Mouse (Mus musculus) heart, embryonic 14.5 days (tissue): ENCODE results near the gene Fkbpl. TPM values are rescaled to one million over a fixed set of nuclear protein-coding genes. Genes with fewer than 3 reads are reported as not detected.

Source experiments
- ATAC-seq: fragments of 200-750 bp; cut with Nextera tagmentation; 2 replicates; pipeline ENCODE4 v1.8.0; 2017; ENCODE audit warnings: low read depth, moderate TSS enrichment; ENCODE audit not compliant: insufficient number of reproducible peaks, insufficient read depth, low FRiP score
- H3K27ac ChIP-seq, 2 experiments: fragments of 200-500 bp in 1 of 2; fragments of 300-500 bp in 1 of 2; sonication (generic) in 1 of 2; replicated peaks in 1 of 2; 2 replicates each; pipeline ENCODE4 v1.5.1; 2012 to 2014; ENCODE audit warnings: low read depth in 2 of 2, low read length in 2 of 2, control low read depth in 1 of 2, mild to moderate bottlenecking in 1 of 2, mixed read lengths in 1 of 2; ENCODE audit not compliant: control insufficient read depth in 1 of 2, insufficient read depth in 1 of 2
- H3K27me3 ChIP-seq: fragments of 300-500 bp; sonication (generic); 2 replicates; pipeline ENCODE4 v1.6.1; 2014; ENCODE audit warnings: mild to moderate bottlenecking, low read length, control low read depth; ENCODE audit not compliant: control insufficient read depth, insufficient read depth
- H3K36me3 ChIP-seq: fragments of 300-500 bp; sonication (generic); 2 replicates; pipeline ENCODE4 v1.6.1; 2014; ENCODE audit warnings: mild to moderate bottlenecking, control low read depth, low read length, mixed read lengths; ENCODE audit not compliant: control insufficient read depth, insufficient read depth
- H3K4me1 ChIP-seq, 2 experiments: fragments of 200-500 bp in 1 of 2; fragments of 300-500 bp in 1 of 2; sonication (generic) in 1 of 2; 2 replicates each; pipeline ENCODE4 v1.6.1; 2012 to 2014; ENCODE audit warnings: low read length in 2 of 2, control low read depth in 1 of 2, mixed read lengths in 1 of 2; ENCODE audit not compliant: control insufficient read depth in 2 of 2, insufficient read depth in 2 of 2
- H3K4me2 ChIP-seq: fragments of 300-500 bp; sonication (generic); 2 replicates; pipeline ENCODE4 v1.6.1; 2014; ENCODE audit warnings: mild to moderate bottlenecking, low read length
- H3K4me3 ChIP-seq, 2 experiments: fragments of 200-500 bp in 1 of 2; fragments of 300-500 bp in 1 of 2; sonication (generic) in 1 of 2; 2 replicates each; pipeline ENCODE4 v1.5.1; 2012 to 2014; ENCODE audit warnings: low read length in 2 of 2, mild to moderate bottlenecking in 2 of 2, control low read depth in 1 of 2, low read depth in 1 of 2, moderate library complexity in 1 of 2; ENCODE audit not compliant: control insufficient read depth in 1 of 2, insufficient read depth in 1 of 2
- H3K9ac ChIP-seq: fragments of 300-500 bp; sonication (generic); 2 replicates; pipeline ENCODE4 v1.6.1; 2014; ENCODE audit warnings: mild to moderate bottlenecking, low read length
- H3K9me3 ChIP-seq: fragments of 300-500 bp; sonication (generic); 2 replicates; pipeline ENCODE4 v1.6.1; 2016; ENCODE audit warnings: low read length, control low read depth; ENCODE audit not compliant: control insufficient read depth
- WGBS: fragments of 180-500 bp; shearing (Covaris S2); extraction: QIAGEN DNeasy Blood & Tissue Kit; methylation state at CpG from one replicate; pipeline ENCODE4 v1.1.7; 2014; 5-methylcytosine and 5-hydroxymethylcytosine counted together
- polyA plus RNA-seq: library from polyadenylated mRNA; unstranded; fragments of >200 nt; fragmentation: Nextera tagmentation; extraction: Ambion mirVana; gene quantifications from 2 replicates; pipeline ENCODE4 v1.2.1, GENCODE M21; 2014

The Fkbpl gene
- polyA plus RNA-seq, 1 experiment from 2014 or later: 8.9 TPM

DNA sequence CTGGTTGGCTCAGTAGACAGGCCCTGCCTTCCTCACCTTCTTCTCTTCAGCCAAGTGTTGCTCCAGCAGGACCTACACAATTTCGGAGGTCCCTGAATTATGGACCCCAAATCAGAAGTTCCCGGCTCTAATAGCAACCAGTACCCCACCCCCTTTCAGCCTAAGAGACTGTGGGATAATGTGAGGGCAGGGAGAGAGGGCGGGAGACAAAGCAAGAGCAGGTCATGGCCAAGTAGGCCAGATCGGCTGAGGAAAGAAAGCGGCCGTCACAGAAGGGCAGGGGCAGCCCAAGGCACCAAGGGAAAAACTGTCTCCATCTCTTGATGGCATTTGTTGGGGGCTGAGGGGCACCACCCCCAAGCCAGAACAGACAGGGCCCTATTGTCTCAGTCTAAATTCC lies 28.7 kb upstream of the Fkbpl start, which contains the start of gene Egfl8:
Gene Egfl8, minus strand, starts transcription at position 101 of the 400 bp plus-strand sequence.
- Histone ChIP-seq H3K4me2 (no peak within 1 kb of the TSS), H3K9me3 (no peaks in the 10 kb centered on the region), H3K27ac (no peak within 1 kb of the TSS), H3K36me3 (peaks cover 66% of the 10 kb centered on the region), H3K4me3 (no peak within 1 kb of the TSS), H3K9ac (no peak within 1 kb of the TSS), H3K4me1 (no peaks in the 10 kb centered on the region; a peak in 1 of 4 replicates), H3K27me3 (no peaks in the 10 kb centered on the region)
- ATAC-seq: no peak
- 77% methylated on average over 6 of the region's 6 CpGs for WGBS

DNA sequence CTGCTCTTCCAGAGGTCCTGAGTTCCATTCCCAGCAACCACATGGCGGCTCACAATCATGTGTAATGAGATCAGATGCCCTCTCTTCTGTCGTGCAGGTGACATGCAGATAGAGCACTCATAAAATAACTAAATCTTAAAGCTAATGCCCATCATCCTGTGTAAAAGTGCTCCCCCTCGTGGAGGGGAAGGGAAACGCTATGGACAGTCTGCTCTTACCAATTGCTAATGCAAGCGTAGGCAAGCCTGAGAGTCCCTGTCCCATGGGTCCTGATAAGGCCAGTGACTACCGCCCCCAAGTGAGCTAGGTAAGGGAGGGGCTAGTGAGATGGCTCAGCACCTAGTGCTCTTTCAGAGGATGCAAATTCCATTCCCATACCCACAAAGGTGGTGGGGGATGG lies 25.6 kb upstream of the Fkbpl start:
- ATAC-seq: no peak
- Histone ChIP-seq H3K27me3 (no peaks in the 10 kb centered on the region), H3K4me2 (no peak overlapping the region), H3K36me3 (peaks cover 65% of the 10 kb centered on the region), H3K4me1 (no peaks in the 10 kb centered on the region; a peak in 1 of 4 replicates), H3K9ac (no peak overlapping the region), H3K27ac (no peak overlapping the region), H3K4me3 (no peak overlapping the region), H3K9me3 (no peaks in the 10 kb centered on the region)
- WGBS: 21% methylated on average over 6 of the region's 6 CpGs

DNA sequence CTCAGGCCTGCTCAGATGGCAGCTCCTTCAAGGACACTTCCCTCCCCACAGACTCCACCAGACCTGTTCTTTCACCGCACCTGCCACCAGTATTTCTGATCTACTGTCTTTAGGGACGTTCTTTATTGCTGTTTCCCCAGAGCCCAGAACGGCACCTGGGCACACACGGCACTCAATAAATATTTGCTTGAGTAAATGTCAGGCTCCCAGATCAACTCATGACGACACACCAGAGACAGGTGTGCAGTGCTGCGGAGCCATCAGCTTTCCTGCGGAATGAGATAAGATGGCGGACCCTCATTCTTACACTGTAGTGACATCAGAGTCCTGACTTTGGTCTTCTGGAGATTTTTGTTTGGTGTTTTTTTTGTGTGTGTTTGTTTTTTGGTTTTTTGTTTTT lies 23.6 kb upstream of the Fkbpl start:
- Histone ChIP-seq H3K4me2 (no peak overlapping the region), H3K27me3 (no peaks in the 10 kb centered on the region), H3K9ac (no peak overlapping the region), H3K4me1 (peaks cover 0 to under 1% of the 10 kb centered on the region in 2 experiments; a peak in 3 of 4 replicates), H3K4me3 (no peak overlapping the region), H3K9me3 (no peaks in the 10 kb centered on the region), H3K36me3 (peaks cover 69% of the 10 kb centered on the region), H3K27ac (no peak overlapping the region)
- 94% methylated on average over 8 of the region's 8 CpGs for WGBS
- no peak for ATAC-seq

DNA sequence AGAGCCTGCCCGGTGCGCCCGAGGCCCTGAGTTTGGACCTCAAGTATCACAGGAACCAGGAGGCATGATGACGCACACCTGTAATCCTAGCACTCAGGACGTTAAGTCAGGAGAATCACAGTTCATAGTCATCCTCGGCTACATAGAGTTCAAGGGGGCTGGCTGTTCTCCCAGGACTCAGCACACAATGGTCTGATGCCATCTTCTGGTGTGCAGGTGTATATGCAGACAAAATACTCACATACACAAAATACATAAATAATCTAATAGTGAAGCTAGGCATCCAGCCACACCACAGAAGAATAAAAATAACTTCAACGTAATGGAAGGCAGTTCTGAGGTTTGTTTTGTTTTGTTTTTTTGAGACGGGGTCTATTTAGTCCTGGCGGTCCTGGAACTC lies 21.4 kb upstream of the Fkbpl start:
- Histone ChIP-seq H3K27me3 (no peaks in the 10 kb centered on the region), H3K4me1 (peaks cover 7 to 9% of the 10 kb centered on the region in 2 experiments), H3K9me3 (no peaks in the 10 kb centered on the region), H3K27ac (no peak overlapping the region), H3K9ac (no peak overlapping the region), H3K4me3 (no peak overlapping the region), H3K36me3 (peaks cover 55% of the 10 kb centered on the region), H3K4me2 (no peak overlapping the region)
- ATAC-seq: no peak
- 88% methylated on average over 9 of the region's 9 CpGs for WGBS

DNA sequence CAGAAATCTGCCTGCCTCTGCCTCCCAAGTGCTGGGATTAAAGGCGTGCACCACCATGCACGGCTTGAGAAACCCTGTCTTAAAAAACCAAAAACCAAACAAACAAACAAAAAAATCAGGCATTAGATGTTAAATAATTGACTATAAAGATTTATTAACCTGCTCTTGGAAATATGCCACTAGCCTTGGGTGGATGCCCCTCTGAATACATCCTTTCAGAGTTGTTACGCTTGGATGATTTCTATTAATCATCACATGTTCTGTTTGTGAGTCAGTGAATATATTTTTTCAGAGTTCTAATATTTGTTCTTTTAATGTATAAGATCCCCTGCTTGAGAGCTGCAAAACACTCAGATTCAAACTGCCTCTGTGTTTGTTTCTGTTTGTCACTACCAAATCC lies 19.6 kb upstream of the Fkbpl start:
- H3K4me2 ChIP-seq: no peak overlapping the region
- no peak overlapping the region for H3K27ac ChIP-seq
- peaks cover 52% of the 10 kb centered on the region for H3K36me3 ChIP-seq
- no peak overlapping the region for H3K9ac ChIP-seq
- no peak overlapping the region for H3K4me3 ChIP-seq
- WGBS: 91% methylated on average over 3 of the region's 3 CpGs
- ATAC-seq: no peak
- no peaks in the 10 kb centered on the region for H3K9me3 ChIP-seq
- peaks cover 16 to 23% of the 10 kb centered on the region in 2 experiments for H3K4me1 ChIP-seq
- H3K27me3 ChIP-seq: peaks cover 9% of the 10 kb centered on the region

DNA sequence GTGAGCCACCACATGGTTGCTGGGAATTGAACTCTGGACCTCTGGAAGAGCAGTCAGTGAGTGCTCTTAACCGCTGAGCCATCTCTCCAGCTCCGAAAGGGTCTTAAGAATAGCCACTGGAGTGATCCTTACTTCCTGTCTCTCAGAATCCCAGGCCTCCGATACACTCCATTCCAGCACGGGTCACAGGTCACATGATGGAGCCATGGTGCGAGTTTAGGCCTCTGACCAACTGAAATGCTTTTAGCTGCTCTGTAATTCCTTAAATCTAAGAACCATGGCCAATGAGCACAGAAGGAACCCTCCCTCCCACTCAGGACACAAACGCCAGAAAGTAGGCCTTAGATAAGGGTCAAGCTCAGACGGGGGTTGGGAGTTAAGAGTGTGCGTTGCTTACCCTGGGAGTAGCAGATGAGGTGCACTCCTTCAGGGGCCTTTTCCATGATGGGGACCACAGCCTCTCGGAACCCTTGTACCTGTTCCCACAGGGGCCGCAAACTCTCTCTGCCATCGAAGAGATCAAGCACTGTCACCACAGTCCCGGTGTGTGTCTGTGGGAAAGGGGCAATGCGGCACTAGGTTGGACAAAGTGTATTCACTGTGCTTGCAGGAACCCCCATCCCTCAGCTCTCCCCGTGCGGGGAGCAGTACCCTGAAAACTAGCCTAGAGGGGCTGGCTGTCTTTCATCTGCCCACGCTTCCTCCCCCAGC lies 18.3 kb upstream of the Fkbpl start:
- Histone ChIP-seq H3K27ac (peak overlapping the region in 1 of 2 experiments; percentile 96; a peak in 2 of 4 replicates), H3K9ac (peak overlapping the region; percentile 78), H3K4me2 (peak overlapping the region; percentile 97), H3K4me1 (peaks cover 19 to 30% of the 10 kb centered on the region in 2 experiments), H3K4me3 (peak overlapping the region; percentile 66 to 85), H3K9me3 (no peaks in the 10 kb centered on the region), H3K36me3 (peaks cover 40% of the 10 kb centered on the region), H3K27me3 (peaks cover 21% of the 10 kb centered on the region)
- ATAC-seq: no peak
- 50% methylated on average over 16 of the region's 16 CpGs for WGBS

DNA sequence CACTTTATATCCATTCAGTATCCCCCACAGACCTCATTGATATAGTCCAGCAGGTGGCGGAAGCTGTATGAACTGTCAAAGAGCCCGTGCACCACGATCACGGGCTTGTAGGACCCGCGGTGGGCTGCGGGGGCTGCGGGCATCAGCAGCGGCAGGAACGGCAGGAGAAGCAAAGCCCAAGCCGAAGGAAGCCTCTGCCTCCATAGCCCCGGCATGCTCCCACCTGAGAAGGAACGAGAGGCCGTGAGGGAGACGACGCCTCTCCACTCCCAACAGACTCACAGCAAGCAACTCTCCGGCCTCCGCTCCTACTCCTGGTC lies 17.8 kb upstream of the Fkbpl start:
- H3K4me2 ChIP-seq: peak overlapping the region; percentile 97
- H3K4me1 ChIP-seq: peaks cover 19 to 35% of the 10 kb centered on the region in 2 experiments
- H3K4me3 ChIP-seq: peak overlapping the region; percentile 66 to 85
- no peaks in the 10 kb centered on the region for H3K9me3 ChIP-seq
- ATAC-seq: no peak
- H3K27ac ChIP-seq: peak overlapping the region; percentile 86 to 96
- under 1% methylated on average over 18 of the region's 18 CpGs for WGBS
- peak overlapping the region; percentile 78 for H3K9ac ChIP-seq
- H3K27me3 ChIP-seq: peaks cover 26% of the 10 kb centered on the region
- H3K36me3 ChIP-seq: peaks cover 35% of the 10 kb centered on the region
